Mouse (Mus musculus): Measurements from ENCODE around the gene Ap3m1. TPM values are rescaled to one million over a fixed set of nuclear protein-coding genes. Genes with fewer than 3 reads are reported as not detected.

Ap3m1 gene
- polyA plus RNA-seq, 1 experiment from 2014 or later = 78.2 TPM

- Histone ChIP-seq H3K4me2 (no peak overlapping the region), H3K36me3 (replicated peaks) (no peaks in the 10 kb centered on the region), H3K9me3 (no peaks in the 10 kb centered on the region), H3K27me3 (replicated peaks) (no peaks in the 10 kb centered on the region), H3K9ac (no peak overlapping the region), H3K4me3 (no peak overlapping the region), H3K4me1 (0 out of 2 replicates have a peak, but pooled peaks cover 4% of the 10 kb centered on the region), H3K27ac (no peak overlapping the region)
- no peak for ATAC-seq (replicated peaks)
- WGBS = 67% methylated on average over 2 of the region's 2 CpGs
Observed at GRCm38 (mm10) chr14:21086106-21086505, 33.8 kb upstream of the Ap3m1 start.

DNA sequence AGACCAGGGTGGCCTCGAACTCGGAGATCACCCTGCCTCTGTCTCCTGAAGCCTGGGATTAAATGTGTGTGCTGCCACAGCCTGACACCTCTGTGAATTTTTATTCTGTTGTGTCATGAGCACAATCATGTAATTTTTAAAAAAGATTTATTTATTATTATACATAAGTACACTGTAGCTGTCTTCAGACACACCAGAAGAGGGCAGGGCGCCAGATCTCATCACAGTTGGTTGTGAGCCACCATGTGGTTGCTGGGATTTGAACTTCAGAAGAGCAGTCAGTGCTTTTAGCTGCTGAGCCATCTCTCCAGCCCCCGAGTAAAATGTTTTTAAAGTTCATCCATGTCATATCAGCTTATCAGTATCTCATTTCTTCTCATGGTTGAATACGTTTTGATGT is 33.4 kb upstream of the Ap3m1 start:
- no peak overlapping the region for H3K4me2 ChIP-seq
- no peaks in the 10 kb centered on the region for H3K36me3 ChIP-seq (replicated peaks)
- H3K9ac ChIP-seq = no peak overlapping the region
- H3K27me3 ChIP-seq (replicated peaks) = no peaks in the 10 kb centered on the region
- H3K4me3 ChIP-seq = no peak overlapping the region
- H3K27ac ChIP-seq = no peak overlapping the region
- ATAC-seq (replicated peaks) = no peak
- H3K4me1 ChIP-seq = 0 out of 2 replicates have a peak, but pooled peaks cover 4% of the 10 kb centered on the region
- 90% methylated on average over 5 of the region's 5 CpGs for WGBS
- H3K9me3 ChIP-seq = no peaks in the 10 kb centered on the region

GRCm38 (mm10) chr14:21082823-21083222 is 30.5 kb upstream of the Ap3m1 start:
- Histone ChIP-seq H3K27me3 (replicated peaks) (no peaks in the 10 kb centered on the region), H3K9me3 (no peaks in the 10 kb centered on the region), H3K9ac (no peak overlapping the region), H3K36me3 (replicated peaks) (no peaks in the 10 kb centered on the region), H3K27ac (no peak overlapping the region), H3K4me2 (no peak overlapping the region), H3K4me1 (0 out of 2 replicates have a peak, but pooled peaks cover 4% of the 10 kb centered on the region), H3K4me3 (no peak overlapping the region)
- WGBS = 53% methylated on average over 1 of the region's 1 CpGs
- no peak for ATAC-seq (replicated peaks)

GRCm38 (mm10) chr14:21078511-21078910 is 26.2 kb upstream of the Ap3m1 start:
- no peaks in the 10 kb centered on the region for H3K9me3 ChIP-seq
- H3K27me3 ChIP-seq (replicated peaks) = no peaks in the 10 kb centered on the region
- H3K27ac ChIP-seq = no peak overlapping the region
- H3K36me3 ChIP-seq (replicated peaks) = no peaks in the 10 kb centered on the region
- no peak overlapping the region for H3K4me3 ChIP-seq
- H3K9ac ChIP-seq = no peak overlapping the region
- H3K4me1 ChIP-seq = peaks cover 7% of the 10 kb centered on the region
- no peak overlapping the region for H3K4me2 ChIP-seq
- ATAC-seq (replicated peaks) = no peak

DNA sequence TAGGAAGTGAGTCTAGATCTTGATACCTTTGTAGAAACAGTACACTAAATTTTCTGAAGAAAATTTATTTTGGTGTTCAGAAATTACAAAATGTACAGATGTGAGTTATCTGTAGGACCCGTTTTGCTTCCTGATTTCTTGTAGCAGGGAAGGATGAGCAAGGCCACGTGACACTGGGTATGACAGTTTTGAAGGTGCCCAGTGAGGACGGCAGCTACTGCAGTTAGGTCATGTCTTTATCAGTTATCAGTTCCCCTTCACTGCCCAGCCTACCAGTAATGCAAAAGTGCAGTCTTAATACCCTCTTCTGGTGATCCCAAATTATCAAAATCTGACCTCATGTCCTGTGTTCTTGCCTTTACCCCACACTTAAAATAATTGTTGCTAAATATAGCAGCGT is 25.6 kb upstream of the Ap3m1 start:
- Histone ChIP-seq H3K9ac (no peak overlapping the region), H3K4me2 (no peak overlapping the region), H3K27ac (no peak overlapping the region), H3K27me3 (replicated peaks) (no peaks in the 10 kb centered on the region), H3K4me1 (peaks cover 7% of the 10 kb centered on the region), H3K36me3 (replicated peaks) (no peaks in the 10 kb centered on the region), H3K4me3 (no peak overlapping the region), H3K9me3 (no peaks in the 10 kb centered on the region)
- whole genome bisulfite sequencing = 91% methylated on average over 4 of the region's 4 CpGs
- no peak for ATAC-seq (replicated peaks)

GRCm38 (mm10) chr14:21076501-21077194 is 24.3 kb upstream of the Ap3m1 start:
- WGBS = 49% methylated on average over 7 of the region's 7 CpGs
- Histone ChIP-seq H3K36me3 (replicated peaks) (no peaks in the 10 kb centered on the region), H3K4me3 (peak overlapping the region; percentile 66), H3K4me2 (peak overlapping the region; percentile 91), H3K4me1 (peaks cover 7% of the 10 kb centered on the region), H3K9me3 (no peaks in the 10 kb centered on the region), H3K27ac (peak overlapping the region; percentile 85), H3K9ac (peak overlapping the region; percentile 62), H3K27me3 (replicated peaks) (no peaks in the 10 kb centered on the region)
- peak; percentile 67 for ATAC-seq (replicated peaks)

GRCm38 (mm10) chr14:21075751-21076500 is 23.6 kb upstream of the Ap3m1 start:
- H3K27ac ChIP-seq = peak overlapping the region; percentile 85
- peak; percentile 98 for ATAC-seq (replicated peaks)
- WGBS = under 1% methylated on average over 58 of the region's 59 CpGs

DNA sequence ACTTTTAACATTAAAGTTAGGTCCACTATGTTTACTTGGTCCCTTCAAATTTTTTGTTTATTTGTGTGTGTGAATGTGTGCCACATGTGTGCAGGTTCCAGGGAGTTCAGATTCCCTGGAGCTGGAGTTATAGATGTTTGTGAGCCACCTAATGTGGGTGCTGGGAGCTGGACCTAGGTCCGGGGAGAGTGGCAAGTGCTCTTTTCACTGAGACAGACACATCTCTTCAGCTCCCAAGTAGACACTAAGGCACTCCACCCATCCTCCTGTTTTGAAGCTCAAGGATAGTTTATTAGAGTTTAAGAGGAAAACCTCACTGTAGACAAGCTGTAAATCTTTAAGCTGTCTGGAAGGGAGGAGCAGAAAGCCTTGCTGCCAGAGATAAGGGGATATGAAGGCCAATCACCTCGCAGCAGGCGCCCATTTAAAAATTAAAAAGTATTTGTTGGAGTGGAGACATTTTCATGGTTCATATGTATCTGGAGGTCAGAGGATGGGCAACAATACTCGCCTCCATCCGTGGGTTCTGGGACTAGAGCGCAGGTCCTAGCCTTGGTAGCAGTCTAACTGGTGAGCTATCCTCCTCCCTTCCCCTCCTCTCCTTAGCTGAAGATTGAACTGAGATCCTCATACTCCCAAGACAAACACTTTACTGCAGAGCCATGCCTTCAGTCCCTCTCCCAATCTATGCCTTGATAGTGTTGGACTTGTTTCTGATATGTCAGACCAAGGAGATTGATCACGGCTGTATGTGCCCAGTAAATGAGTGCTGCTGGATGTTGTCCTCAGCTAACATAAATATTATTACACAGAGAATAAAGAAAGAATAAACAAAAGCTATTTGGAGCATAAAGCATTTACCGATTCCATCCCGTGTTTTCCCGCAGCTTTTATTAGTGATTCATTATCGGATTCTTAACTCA is 22.4 kb upstream of the Ap3m1 start:
- WGBS = 72% methylated on average over 11 of the region's 11 CpGs
- Histone ChIP-seq H3K27me3 (replicated peaks) (no peaks in the 10 kb centered on the region), H3K9me3 (no peaks in the 10 kb centered on the region), H3K4me1 (peaks cover 7% of the 10 kb centered on the region), H3K27ac (no peak overlapping the region), H3K9ac (no peak overlapping the region), H3K4me3 (peak overlapping the region; percentile 66; the same call in 1 of the 2 replicates), H3K36me3 (replicated peaks) (no peaks in the 10 kb centered on the region), H3K4me2 (peak overlapping the region; percentile 91)
- no peak for ATAC-seq (replicated peaks)

More at GRCm38 (mm10) chr14:21075751-21076500, 23.6 kb upstream of the Ap3m1 start:
- Histone ChIP-seq H3K4me2 (peak overlapping the region; percentile 91), H3K4me1 (peaks cover 7% of the 10 kb centered on the region), H3K36me3 (replicated peaks) (no peaks in the 10 kb centered on the region), H3K9me3 (no peaks in the 10 kb centered on the region), H3K4me3 (peak overlapping the region; percentile 66), H3K9ac (peak overlapping the region; percentile 62), H3K27me3 (replicated peaks) (no peaks in the 10 kb centered on the region)

DNA sequence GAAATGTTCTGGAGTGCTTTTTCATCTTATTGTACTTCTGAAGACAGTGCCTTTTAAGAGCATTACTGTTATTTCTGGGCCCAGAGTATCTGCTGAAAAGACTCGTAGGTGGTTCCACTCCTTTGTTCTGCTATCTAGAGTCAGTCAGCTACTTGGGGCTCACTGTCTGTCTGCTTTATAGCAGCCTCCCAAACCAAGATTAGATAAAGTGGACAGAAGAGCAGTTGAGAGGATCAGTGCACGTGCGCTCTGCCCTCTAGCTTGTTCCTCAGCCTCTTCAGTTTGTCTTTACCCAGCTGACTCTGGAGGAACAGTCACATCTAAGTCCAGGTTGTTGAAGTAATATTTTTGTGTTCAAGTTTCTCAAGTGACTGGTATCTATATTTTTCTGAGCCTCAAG is 21.7 kb upstream of the Ap3m1 start:
- H3K27ac ChIP-seq = no peak overlapping the region
- 63% methylated on average over 3 of the region's 3 CpGs for WGBS
- ATAC-seq (replicated peaks) = no peak

DNA sequence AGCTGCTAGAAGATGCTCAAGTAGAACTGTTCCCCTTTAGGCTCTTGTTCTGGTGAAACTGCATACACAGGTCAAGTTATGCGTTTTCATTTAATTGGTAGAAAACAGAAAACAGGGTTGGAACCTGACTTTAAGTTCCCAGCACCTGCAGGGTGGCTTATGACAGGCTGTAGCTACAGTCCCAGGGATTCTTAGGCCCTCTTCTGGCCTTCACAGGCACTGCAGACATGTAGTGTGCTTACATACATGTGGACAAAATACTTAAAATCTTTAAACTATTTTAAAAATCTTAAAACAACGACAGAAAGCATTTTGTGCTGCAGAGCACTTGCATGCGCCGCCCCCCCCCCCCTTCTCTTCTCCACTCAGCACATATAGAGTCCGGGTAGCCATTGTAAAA is 17.3 kb upstream of the Ap3m1 start:
- Histone ChIP-seq H3K27me3 (replicated peaks) (no peaks in the 10 kb centered on the region), H3K9me3 (no peaks in the 10 kb centered on the region), H3K4me3 (no peak overlapping the region), H3K27ac (no peak overlapping the region), H3K4me1 (no peaks in the 10 kb centered on the region), H3K36me3 (replicated peaks) (no peaks in the 10 kb centered on the region), H3K4me2 (no peak overlapping the region), H3K9ac (no peak overlapping the region)
- no peak for ATAC-seq (replicated peaks)
- WGBS = 91% methylated on average over 5 of the region's 5 CpGs

More for the DNA sequence above, 21.7 kb upstream of the Ap3m1 start:
- peaks cover 7% of the 10 kb centered on the region for H3K4me1 ChIP-seq
- H3K4me2 ChIP-seq = no peak overlapping the region
- H3K9ac ChIP-seq = no peak overlapping the region
- no peaks in the 10 kb centered on the region for H3K27me3 ChIP-seq (replicated peaks)
- no peaks in the 10 kb centered on the region for H3K36me3 ChIP-seq (replicated peaks)
- no peak overlapping the region for H3K4me3 ChIP-seq
- H3K9me3 ChIP-seq = no peaks in the 10 kb centered on the region

- H3K9me3 ChIP-seq = no peaks in the 10 kb centered on the region
- ATAC-seq (replicated peaks) = no peak
- H3K4me2 ChIP-seq = no peak overlapping the region
- H3K9ac ChIP-seq = no peak overlapping the region
- WGBS = 80% methylated on average over 8 of the region's 8 CpGs
- no peaks in the 10 kb centered on the region for H3K4me1 ChIP-seq
- no peaks in the 10 kb centered on the region for H3K27me3 ChIP-seq (replicated peaks)
- no peaks in the 10 kb centered on the region for H3K36me3 ChIP-seq (replicated peaks)
- H3K27ac ChIP-seq = no peak overlapping the region
- H3K4me3 ChIP-seq = no peak overlapping the region
Observed at GRCm38 (mm10) chr14:21065490-21066162, 13.3 kb upstream of the Ap3m1 start.
